Mouse (Mus musculus) bone marrow macrophage, adult 2 months (primary cell): Measurements from ENCODE around the gene L3mbtl2. TPM values are rescaled to one million over a fixed set of nuclear protein-coding genes. Genes with fewer than 3 reads are reported as not detected.
"Not testable (repeated sequence)": the region's sequence is repeated elsewhere in the genome, so short reads cannot be mapped to it uniquely, and the experiment has no call there.

Experiments
- H3K27ac ChIP-seq: 2 replicates; pipeline ENCODE4 v1.5.1; 2012; ENCODE audit warnings: low read depth, low read length; ENCODE audit not compliant: insufficient read depth
- H3K4me1 ChIP-seq: 2 replicates; pipeline ENCODE4 v1.6.1; 2012; ENCODE audit warnings: low read length; ENCODE audit not compliant: control insufficient read depth, insufficient read depth
- H3K4me3 ChIP-seq: 2 replicates; pipeline ENCODE4 v1.5.1; 2012; ENCODE audit warnings: mild to moderate bottlenecking, low read length, moderate library complexity; ENCODE audit not compliant: insufficient read depth
- CTCF ChIP-seq: IDR thresholded peaks from 2 replicates; pipeline ENCODE4 v1.5.1; 2012; ENCODE audit warnings: low read depth, mild to moderate bottlenecking, low read length, moderate library complexity
- POLR2A ChIP-seq: IDR thresholded peaks from 2 replicates; pipeline ENCODE4 v1.6.1; 2012; ENCODE audit warnings: mild to moderate bottlenecking, low read depth, low read length, borderline replicate concordance
- polyA plus RNA-seq: library from polyadenylated mRNA; stranded (reverse); fragments of >200 nt; gene quantifications from 2 replicates; pipeline ENCODE4 v1.2.4, GENCODE M21; 2012; ENCODE audit not compliant: missing spikeins, insufficient read depth, insufficient read length

L3mbtl2 gene
- polyA plus RNA-seq, 1 experiment = 11.1 TPM

DNA sequence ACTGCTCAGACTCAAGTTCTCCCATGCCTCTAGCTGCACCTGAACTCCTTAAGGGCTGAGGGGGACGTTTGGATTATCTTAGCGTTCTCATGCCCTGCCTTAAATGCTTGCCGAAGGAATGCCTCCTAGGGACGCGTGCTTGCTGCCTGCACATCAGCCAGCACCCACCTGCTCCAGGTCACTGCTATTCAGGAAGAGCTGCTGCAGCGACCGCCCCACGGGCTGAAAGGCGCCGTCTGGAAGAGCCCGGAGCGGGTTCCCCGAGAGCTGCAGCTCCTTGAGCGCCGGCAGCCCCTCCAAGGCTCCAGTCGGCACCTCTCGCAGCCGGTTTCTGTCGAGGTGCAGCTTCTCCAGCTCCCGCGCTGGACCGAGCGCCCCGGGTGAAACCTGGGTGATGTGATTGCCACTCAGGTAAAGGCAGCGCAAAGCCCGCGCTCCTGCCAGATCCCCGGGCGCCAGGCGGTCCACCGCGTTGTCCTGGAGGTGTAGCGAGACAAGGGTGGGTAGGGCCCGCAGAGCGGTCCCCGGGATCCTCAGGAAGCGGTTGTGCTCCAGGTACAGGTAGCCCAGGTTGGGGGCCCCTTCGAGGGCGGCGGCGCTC lies 29.8 kb downstream of the L3mbtl2 start:
- no peak for TF ChIP-seq CTCF
- TF ChIP-seq POLR2A = no peak
- Histone ChIP-seq H3K4me3 (peak overlapping the region; percentile 66), H3K27ac (no peak overlapping the region), H3K4me1 (0 out of 2 replicates have a peak, but pooled peaks cover 4% of the 10 kb centered on the region)

GRCm38 (mm10) chr15:81693967-81694881 lies 30.5 kb downstream of the L3mbtl2 start:
- Histone ChIP-seq H3K27ac (no peak overlapping the region), H3K4me1 (0 out of 2 replicates have a peak, but pooled peaks cover 4% of the 10 kb centered on the region), H3K4me3 (peak overlapping the region; percentile 66)
- TF ChIP-seq CTCF (peak; percentile 49), POLR2A (no peak)

- no peak overlapping the region for H3K27ac ChIP-seq
- H3K4me1 ChIP-seq = 0 out of 2 replicates have a peak, but pooled peaks cover 4% of the 10 kb centered on the region
- TF ChIP-seq CTCF = no peak
- TF ChIP-seq POLR2A = no peak
- peak overlapping the region; percentile 66 for H3K4me3 ChIP-seq
Measured at GRCm38 (mm10) chr15:81694891-81695290, 31.2 kb downstream of the L3mbtl2 start.

GRCm38 (mm10) chr15:81697175-81697574 lies 33.5 kb downstream of the L3mbtl2 start, which contains the start of gene Chadl:
Gene Chadl, minus strand, starts transcription at chr15:81697287.
- Histone ChIP-seq H3K4me3 (no peak within 1 kb of the TSS), H3K4me1 (0 out of 2 replicates have a peak, but pooled peaks cover 4% of the 10 kb centered on the region), H3K27ac (no peak within 1 kb of the TSS)
- TF ChIP-seq POLR2A = no peak
- TF ChIP-seq CTCF = no peak

- Histone ChIP-seq H3K27ac (no peak overlapping the region), H3K4me1 (0 out of 2 replicates have a peak, but pooled peaks cover 4% of the 10 kb centered on the region), H3K4me3 (no peak overlapping the region)
- TF ChIP-seq POLR2A (no peak), CTCF (no peak)
Measured at GRCm38 (mm10) chr15:81697847-81698246, 34.2 kb downstream of the L3mbtl2 start.

DNA sequence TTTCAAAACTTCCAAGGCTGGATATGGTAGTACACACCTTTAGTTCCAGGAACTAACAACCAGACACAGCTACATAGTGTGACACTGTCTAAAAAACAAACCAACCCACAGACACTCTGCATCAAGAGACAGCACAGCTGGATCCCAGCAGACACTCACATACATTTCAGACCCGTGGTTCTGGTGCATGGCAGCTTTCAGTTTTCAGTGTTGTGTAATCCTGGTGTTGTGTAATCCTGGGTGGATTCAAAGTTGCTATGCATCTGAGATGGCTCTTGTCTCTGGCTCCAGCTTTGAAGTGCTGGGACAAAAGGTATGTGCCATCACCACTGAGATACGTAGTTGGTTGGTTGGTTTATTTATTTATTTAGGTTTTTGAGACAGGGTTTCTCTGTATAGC lies 34.8 kb downstream of the L3mbtl2 start:
- no peak overlapping the region for H3K27ac ChIP-seq
- TF ChIP-seq POLR2A (no peak), CTCF (no peak)
- H3K4me1 ChIP-seq = 0 out of 2 replicates have a peak, but pooled peaks cover 4% of the 10 kb centered on the region
- no peak overlapping the region for H3K4me3 ChIP-seq

DNA sequence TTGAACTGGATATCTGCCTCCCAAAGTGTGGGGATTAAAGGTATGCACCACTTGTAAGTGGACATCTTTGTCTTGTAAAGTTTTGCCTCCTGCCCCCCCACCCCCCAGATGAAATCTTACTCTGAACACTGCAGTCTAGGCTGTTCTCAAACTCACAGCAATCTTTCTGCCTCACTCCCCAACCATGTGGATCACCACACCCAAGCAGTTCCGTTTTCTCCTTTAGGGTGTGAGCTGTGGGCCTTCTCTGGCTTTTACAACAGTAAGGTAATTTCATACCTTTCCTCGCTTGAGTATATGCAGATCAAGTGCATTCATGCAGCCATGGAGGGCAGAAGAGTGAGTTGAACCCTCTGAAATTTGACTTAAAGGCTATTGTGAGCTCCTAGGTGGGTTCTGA lies 36.5 kb downstream of the L3mbtl2 start:
- Histone ChIP-seq H3K4me3 (no peak overlapping the region), H3K4me1 (no peaks in the 10 kb centered on the region), H3K27ac (no peak overlapping the region)
- no peak for TF ChIP-seq POLR2A
- TF ChIP-seq CTCF = no peak

GRCm38 (mm10) chr15:81700601-81701000 lies 36.9 kb downstream of the L3mbtl2 start:
- TF ChIP-seq CTCF = no peak
- no peak for TF ChIP-seq POLR2A
- Histone ChIP-seq H3K4me1 (no peaks in the 10 kb centered on the region), H3K27ac (no peak overlapping the region), H3K4me3 (no peak overlapping the region)

- H3K27ac ChIP-seq, H3K4me1 ChIP-seq, H3K4me3 ChIP-seq: not testable (repeated sequence)
Measured at GRCm38 (mm10) chr15:81701350-81701749, 37.7 kb downstream of the L3mbtl2 start.

- no peaks in the 10 kb centered on the region for H3K4me1 ChIP-seq
- no peak overlapping the region for H3K4me3 ChIP-seq
- no peak overlapping the region for H3K27ac ChIP-seq
- TF ChIP-seq CTCF (no peak), POLR2A (no peak)
Measured at GRCm38 (mm10) chr15:81702306-81703093, 38.8 kb downstream of the L3mbtl2 start.
